ENCODE assay signal across 12 mouse cellular contexts in genomic region chr10:63177286-63178140, GRCm38 (mm10). TPM values are rescaled to one million over a fixed set of nuclear protein-coding genes. Genes with fewer than 3 reads are reported as not detected.
DNase-seq lines count a peak whose midpoint lies in the region; ATAC-seq and TF ChIP-seq lines count a peak whose summit lies in the region.
"Had no signal": no experiment of that assay in that cellular context is flagged by ENCODE, and none has a peak within 500 bp of the region (broad histone marks: within the 10 kb centered on the region; RNA-seq: fewer than 3 reads in every experiment).

No protein-coding gene starts in this region.

- no peak overlapping the region for H3K4me3 ChIP-seq in embryonic facial prominence, embryonic 14.5 days (ENCODE audit: low read depth, low read length)
- no peak overlapping the region for H3K4me3 ChIP-seq in embryonic facial prominence, embryonic 10.5 days
- H3K4me3 ChIP-seq in lung, embryonic 14.5 days (ENCODE audit: low read depth, low read length): no peak overlapping the region
- H3K4me3 ChIP-seq in forebrain, embryonic 16.5 days (replicated peaks; ENCODE audit: low read length): no peak overlapping the region

- no peak for ATAC-seq in embryonic facial prominence, embryonic 14.5 days (ENCODE audit: low read depth)
- ATAC-seq in lung, embryonic 14.5 days (ENCODE audit: insufficient read depth): peak; percentile 56; the same call in 1 of the 2 replicates
- peak; percentile 81 for ATAC-seq in forebrain, embryonic 16.5 days
- ATAC-seq: hindbrain, postnatal 0 days had no signal

- WGBS in embryonic facial prominence, embryonic 14.5 days: 72% methylated on average over 21 of the region's 21 CpGs
- WGBS in embryonic facial prominence, embryonic 10.5 days: 82% methylated on average over 21 of the region's 21 CpGs
- WGBS in lung, embryonic 14.5 days: 52% methylated on average over 21 of the region's 21 CpGs
- WGBS in forebrain, embryonic 16.5 days: 55% methylated on average over 21 of the region's 21 CpGs

- no peak overlapping the region for H3K9ac ChIP-seq in embryonic facial prominence, embryonic 14.5 days (ENCODE audit: low read depth, low read length)
- no peak overlapping the region for H3K9ac ChIP-seq in lung, embryonic 14.5 days
- no peak overlapping the region for H3K9ac ChIP-seq in forebrain, embryonic 16.5 days (replicated peaks; ENCODE audit: low read depth, low read length)

- no peaks in the 10 kb centered on the region for H3K27me3 ChIP-seq in embryonic facial prominence, embryonic 14.5 days (replicated peaks; ENCODE audit: control insufficient read depth, insufficient read depth, low read length)
- H3K27me3 ChIP-seq in embryonic facial prominence, embryonic 10.5 days (replicated peaks; ENCODE audit: low read depth, poor library complexity, severe bottlenecking): no peaks in the 10 kb centered on the region
- H3K27me3 ChIP-seq in lung, embryonic 14.5 days (ENCODE audit: insufficient read depth, low read length): no peaks in the 10 kb centered on the region
- H3K27me3 ChIP-seq in forebrain, embryonic 16.5 days (replicated peaks; ENCODE audit: control insufficient read depth, insufficient read depth, low read length): peaks cover 3% of the 10 kb centered on the region; the same call in 1 of the 2 replicates
- no peaks in the 10 kb centered on the region for H3K27me3 ChIP-seq in splenic B cell, adult 2 months (ENCODE audit: control insufficient read depth, insufficient read depth, low read length, poor library complexity, severe bottlenecking)

- H3K4me1 ChIP-seq in embryonic facial prominence, embryonic 14.5 days (ENCODE audit: control insufficient read depth, insufficient read depth, low read length): no peaks in the 10 kb centered on the region
- H3K4me1 ChIP-seq in embryonic facial prominence, embryonic 10.5 days: no peaks in the 10 kb centered on the region
- no peaks in the 10 kb centered on the region for H3K4me1 ChIP-seq in lung, embryonic 14.5 days (ENCODE audit: insufficient read depth)
- H3K4me1 ChIP-seq in forebrain, embryonic 16.5 days (replicated peaks; ENCODE audit: control insufficient read depth, insufficient read depth, low read length): 0 out of 2 replicates have a peak, but pooled peaks cover 3% of the 10 kb centered on the region

- no peaks in the 10 kb centered on the region for H3K36me3 ChIP-seq in embryonic facial prominence, embryonic 14.5 days (ENCODE audit: control insufficient read depth, insufficient read depth, low read length)
- no peaks in the 10 kb centered on the region for H3K36me3 ChIP-seq in embryonic facial prominence, embryonic 10.5 days (replicated peaks)
- no peaks in the 10 kb centered on the region for H3K36me3 ChIP-seq in lung, embryonic 14.5 days (ENCODE audit: insufficient read depth)
- H3K36me3 ChIP-seq in forebrain, embryonic 16.5 days (ENCODE audit: control insufficient read depth, insufficient read depth): no peaks in the 10 kb centered on the region
- no peaks in the 10 kb centered on the region for H3K36me3 ChIP-seq in splenic B cell, adult 2 months (ENCODE audit: control insufficient read depth, insufficient read depth, low read length, poor library complexity, severe bottlenecking)

- H3K4me2 ChIP-seq in embryonic facial prominence, embryonic 14.5 days (ENCODE audit: low read depth, low read length): peak overlapping the region; percentile 34
- H3K4me2 ChIP-seq in lung, embryonic 14.5 days: peak overlapping the region; percentile 43
- no peak overlapping the region for H3K4me2 ChIP-seq in forebrain, embryonic 16.5 days (ENCODE audit: low read length)

- H3K27ac ChIP-seq in embryonic facial prominence, embryonic 14.5 days (replicated peaks; ENCODE audit: low read depth, low read length): no peak overlapping the region
- H3K27ac ChIP-seq in embryonic facial prominence, embryonic 10.5 days (replicated peaks): no peak overlapping the region
- no peak overlapping the region for H3K27ac ChIP-seq in lung, embryonic 14.5 days (ENCODE audit: low read depth)
- H3K27ac ChIP-seq in forebrain, embryonic 16.5 days (ENCODE audit: low read length): no peak overlapping the region
- H3K27ac ChIP-seq: hindbrain, postnatal 0 days had no signal

- no peak for TF ChIP-seq CTCF in lung, embryonic 14.5 days (IDR thresholded peaks at IDR 0.05; ENCODE audit: low read depth)

- peak; percentile 26 for DNase-seq in embryonic facial prominence, embryonic 14.5 days (ENCODE audit: low spot score)
- DNase-seq in embryonic facial prominence, embryonic 10.5 days (ENCODE audit: low spot score): no peak
- DNase-seq in lung, embryonic 14.5 days: peak; percentile 31
- DNase-seq in lung, postnatal 4 days: no peak
- DNase-seq in splenic B cell, adult 2 months (ENCODE audit: low read depth, low spot score): peak; percentile 29
- no peak for DNase-seq in layer of hippocampus, adult 18-20 months (ENCODE audit: low spot score in 2 of 2)
- no peak for DNase-seq in adrenal gland, postnatal 4 days (ENCODE audit: low spot score in 2 of 2)
- DNase-seq: adrenal gland, adult 8-10 months; cerebellum, postnatal 14 days; layer of hippocampus, adult 9-11 months had no signal

- no peaks in the 10 kb centered on the region for H3K9me3 ChIP-seq in embryonic facial prominence, embryonic 14.5 days (ENCODE audit: control insufficient read depth, low read length)
- H3K9me3 ChIP-seq in embryonic facial prominence, embryonic 10.5 days: no peaks in the 10 kb centered on the region
- no peaks in the 10 kb centered on the region for H3K9me3 ChIP-seq in lung, embryonic 14.5 days (ENCODE audit: low read depth, low read length)
- no peaks in the 10 kb centered on the region for H3K9me3 ChIP-seq in forebrain, embryonic 16.5 days (ENCODE audit: control insufficient read depth, low read length)

RNA-seq across cellular contexts. Expression of gene Mypn, which starts 26.2 kb away (rescaled TPM):
- 8.2 and 11.2 TPM in 2 replicates for polyA plus RNA-seq in embryonic facial prominence, embryonic 14.5 days (2014; fragmentation: Nextera tagmentation; extraction: Ambion mirVana)
- 0.04 TPM in 1 of 2 replicates, not detected in the other for polyA plus RNA-seq in embryonic facial prominence, embryonic 10.5 days (2016; fragmentation: Nextera tagmentation; extraction: Ambion mirVana)
- polyA plus RNA-seq in lung, embryonic 14.5 days (2014; fragmentation: Nextera tagmentation; extraction: Ambion mirVana): 0.09 and 0.41 TPM in 2 replicates
- polyA plus RNA-seq in forebrain, embryonic 16.5 days (2015; fragmentation: Nextera tagmentation; extraction: Ambion mirVana): 0.14 TPM in 2 replicates
- 1 to 10 TPM; 1.7 to 2.4 TPM for total RNA-seq in layer of hippocampus, adult 18-20 months (2021)
- total RNA-seq in adrenal gland, postnatal 4 days (2021): 1 to 10 TPM; 1.9 to 5.7 TPM

Comparison
In these comparisons a context has a peak if more than half of its experiments do, and no peak if none do; other contexts are left out.
1. DNase-seq: peak in embryonic facial prominence, embryonic 14.5 days (single experiment), lung, embryonic 14.5 days (single experiment) and splenic B cell, adult 2 months (single experiment); none in embryonic facial prominence, embryonic 10.5 days (single experiment), lung, postnatal 4 days (0 of 2), layer of hippocampus, adult 18-20 months (0 of 2) and adrenal gland, postnatal 4 days (0 of 2).